ENCODE assay signal across 7 mouse cellular contexts in genomic region chr10:84532911-84533882, GRCm38 (mm10). TPM values are rescaled to one million over a fixed set of nuclear protein-coding genes. Genes with fewer than 3 reads are reported as not detected.
DNase-seq lines count a peak whose midpoint lies in the region; ATAC-seq and TF ChIP-seq lines count a peak whose summit lies in the region.

No protein-coding gene starts in this region.

- H3K9ac ChIP-seq in heart, postnatal 0 days (replicated peaks; ENCODE audit: low read depth, low read length): peak overlapping the region; percentile 95

- WGBS in forebrain, embryonic 10.5 days: under 1% methylated on average over 70 of the region's 72 CpGs
- 2% methylated on average over 45 of the region's 72 CpGs for WGBS in heart, postnatal 0 days

- ATAC-seq in heart, postnatal 0 days (ENCODE audit: insufficient read depth, low read depth): peak; percentile 21
- peak; percentile 25 for ATAC-seq in megakaryocyte, adult 5-6 weeks (ENCODE audit: poor library complexity, severe bottlenecking)

- peaks cover 41% of the 10 kb centered on the region for H3K36me3 ChIP-seq in forebrain, embryonic 10.5 days (replicated peaks)
- H3K36me3 ChIP-seq in heart, postnatal 0 days (replicated peaks; ENCODE audit: control insufficient read depth, insufficient read depth, low read length): peaks cover 12% of the 10 kb centered on the region

- no peaks in the 10 kb centered on the region for H3K27me3 ChIP-seq in forebrain, embryonic 10.5 days (ENCODE audit: poor library complexity, severe bottlenecking)
- no peaks in the 10 kb centered on the region for H3K27me3 ChIP-seq in heart, postnatal 0 days (ENCODE audit: control insufficient read depth, insufficient read depth, low read length)

- H3K4me2 ChIP-seq in heart, postnatal 0 days (ENCODE audit: low read depth, low read length): peak overlapping the region; percentile 76

- H3K27ac ChIP-seq in forebrain, embryonic 10.5 days: peak overlapping the region; percentile 98
- peak overlapping the region; percentile 97 for H3K27ac ChIP-seq in heart, postnatal 0 days (ENCODE audit: low read depth)

- no peak for TF ChIP-seq POLR2A in brain, embryonic 14.5 days (IDR thresholded peaks at IDR 0.05; ENCODE audit: borderline replicate concordance, extremely low read depth, insufficient read depth, insufficient read length, poor library complexity, severe bottlenecking)

- DNase-seq in MN1 (ENCODE audit: low spot score): peak; percentile 74
- peak; percentile 65 for DNase-seq in brain, embryonic 14.5 days (ENCODE audit: low read depth)
- peak; percentile 64 for DNase-seq in forebrain, embryonic 10.5 days (ENCODE audit: extremely low spot score, low spot score)
- DNase-seq in heart, postnatal 0 days (ENCODE audit: low spot score): peak; percentile 63
- DNase-seq in kidney, postnatal 4 days: peak; percentile 72 to 80
- DNase-seq in skeletal muscle tissue, adult 2 months (ENCODE audit: low read depth, low spot score): peak; percentile 41

- peaks cover 51% of the 10 kb centered on the region for H3K4me1 ChIP-seq in forebrain, embryonic 10.5 days
- H3K4me1 ChIP-seq in heart, postnatal 0 days (ENCODE audit: control insufficient read depth, insufficient read depth): peaks cover 41% of the 10 kb centered on the region

- TF ChIP-seq EP300 in heart, postnatal 0 days (IDR thresholded peaks at IDR 0.05; ENCODE audit: low read depth): no peak

- H3K9me3 ChIP-seq in forebrain, embryonic 10.5 days: no peaks in the 10 kb centered on the region
- H3K9me3 ChIP-seq in heart, postnatal 0 days (replicated peaks; ENCODE audit: control insufficient read depth, low read length): no peaks in the 10 kb centered on the region

- peak overlapping the region; percentile 93 for H3K4me3 ChIP-seq in forebrain, embryonic 10.5 days
- H3K4me3 ChIP-seq in heart, postnatal 0 days (ENCODE audit: low read depth, low read length): peak overlapping the region; percentile 90

- no peak for TF ChIP-seq CTCF in brain, embryonic 14.5 days (IDR thresholded peaks at IDR 0.05; ENCODE audit: borderline replicate concordance, extremely low read depth, insufficient read depth, insufficient read length)
- no peak for TF ChIP-seq CTCF in heart, postnatal 0 days (IDR thresholded peaks at IDR 0.05; ENCODE audit: low read depth)

RNA-seq across cellular contexts. Expression of gene Ckap4, which starts 0.7 kb away (rescaled TPM):
- 41.8 and 61.9 TPM in 2 replicates for polyA plus RNA-seq in brain, embryonic 14.5 days (2012; rRNA removed)
- polyA plus RNA-seq in forebrain, embryonic 10.5 days (2016; fragmentation: Nextera tagmentation; extraction: Ambion mirVana): 50.5 and 50.7 TPM in 2 replicates
- 59.8 and 83.8 TPM in 2 replicates for total RNA-seq in heart, postnatal 0 days (2014; rRNA removed; ENCODE audit: low replicate concordance)
- polyA plus RNA-seq in heart, postnatal 0 days (2015; fragmentation: Nextera tagmentation; extraction: Ambion mirVana): 42.6 and 45.6 TPM in 2 replicates
- 122 and 125 TPM in 2 replicates for total RNA-seq in megakaryocyte, adult 5-6 weeks (2015)
- total RNA-seq in megakaryocyte, adult 5-6 weeks (2017): 115 TPM in 2 replicates

RNA-seq across cellular contexts. Expression of gene Tcp11l2, which starts 43.2 kb away (rescaled TPM):
- 15.6 and 18.8 TPM in 2 replicates for polyA plus RNA-seq in brain, embryonic 14.5 days (2012; rRNA removed)
- 2.0 and 2.6 TPM in 2 replicates for polyA plus RNA-seq in forebrain, embryonic 10.5 days (2016; fragmentation: Nextera tagmentation; extraction: Ambion mirVana)
- total RNA-seq in heart, postnatal 0 days (2014; rRNA removed; ENCODE audit: low replicate concordance): 36.9 and 52.4 TPM in 2 replicates
- 57.3 and 63.4 TPM in 2 replicates for polyA plus RNA-seq in heart, postnatal 0 days (2015; fragmentation: Nextera tagmentation; extraction: Ambion mirVana)
- 54.8 and 59.3 TPM in 2 replicates for total RNA-seq in megakaryocyte, adult 5-6 weeks (2015)
- 29.7 and 36.1 TPM in 2 replicates for total RNA-seq in megakaryocyte, adult 5-6 weeks (2017)

Comparison
In these comparisons a context has a peak if more than half of its experiments do, and no peak if none do; other contexts are left out.
1. Peak in every context shown above with its lines: DNase-seq, ATAC-seq, H3K4me3 ChIP-seq and H3K27ac ChIP-seq.